Mouse (Mus musculus) common myeloid progenitor, adult 5-6 weeks (primary cell): ENCODE measurements around the gene Rapgef4. TPM values are rescaled to one million over a fixed set of nuclear protein-coding genes. Genes with fewer than 3 reads are reported as not detected.
A peak's percentile ranks its signal among the peaks of the same experiment; 100 is the strongest.

Experiments used
- ATAC-seq: replicated peaks from 2 replicates; pipeline ENCODE4 v1.8.0; 2016; ENCODE audit warnings: low read depth, mild to moderate bottlenecking, moderate TSS enrichment, inconsistent platforms; ENCODE audit not compliant: poor library complexity, severe bottlenecking
- total RNA-seq: library from RNA; stranded (forward); fragments of 200-1000, 187-1606 nt; gene quantifications from 2 replicates; pipeline ENCODE4 v1.2.3, GENCODE M21; 2017

The Rapgef4 gene
- total RNA-seq, 1 experiment from 2014 or later, result 0.64 TPM

GRCm38 (mm10) chr2:72285888-72286661 is 305.0 kb downstream of the Rapgef4 start:
- ATAC-seq, result peak; percentile 23; the same call in 1 of the 2 replicates

GRCm38 (mm10) chr2:72287142-72287541 is 306.1 kb downstream of the Rapgef4 start:
- ATAC-seq, result peak; percentile 37

- ATAC-seq, result no peak
Observed at GRCm38 (mm10) chr2:72288932-72289534, 308.0 kb downstream of the Rapgef4 start.

- ATAC-seq, result no peak
Observed at GRCm38 (mm10) chr2:72291103-72291502, 310.1 kb downstream of the Rapgef4 start.

GRCm38 (mm10) chr2:72292573-72292972 is 311.5 kb downstream of the Rapgef4 start:
- peak; percentile 59 for ATAC-seq

GRCm38 (mm10) chr2:72294994-72295393 is 314.0 kb downstream of the Rapgef4 start:
- no peak for ATAC-seq

GRCm38 (mm10) chr2:72296984-72297715 is 316.1 kb downstream of the Rapgef4 start:
- ATAC-seq, result no peak

- no peak for ATAC-seq
Observed at GRCm38 (mm10) chr2:72297716-72298082, 316.7 kb downstream of the Rapgef4 start.

GRCm38 (mm10) chr2:72298406-72298805 is 317.4 kb downstream of the Rapgef4 start:
- ATAC-seq, result peak; percentile 71

- ATAC-seq, result peak; percentile 59
Observed at GRCm38 (mm10) chr2:72301194-72301916, 320.3 kb downstream of the Rapgef4 start.

- no peak for ATAC-seq
Observed at GRCm38 (mm10) chr2:72305738-72306137, 324.7 kb downstream of the Rapgef4 start.

Other genes with a start within 250 kb of the Rapgef4 start
- 66.4 and 70.6 TPM in 2 replicates for gene Itga6, start 235.6 kb upstream of the Rapgef4 start, total RNA-seq
- gene Pdk1, start 108.0 kb upstream of the Rapgef4 start, total RNA-seq, result 47.9 and 72.0 TPM in 2 replicates